Mouse (Mus musculus) forebrain, postnatal 0 days (tissue): ENCODE results near the gene Nt5dc1. TPM values are rescaled to one million over a fixed set of nuclear protein-coding genes. Genes with fewer than 3 reads are reported as not detected.
A peak's percentile ranks its signal among the peaks of the same experiment; 100 is the strongest.

Experiments used
- ATAC-seq: fragments of 200-750 bp; cut with Nextera tagmentation; 2 replicates; pipeline ENCODE4 v1.8.0; 2017; ENCODE audit warnings: mild to moderate bottlenecking, moderate library complexity
- DNase-seq: peaks from one replicate; pipeline ENCODE4 v3.0.0-alpha.2; 2015
- H3K27ac ChIP-seq: fragments of 300-500 bp; sonication (generic); 2 replicates; pipeline ENCODE4 v1.5.1; 2014; ENCODE audit warnings: low read depth, mild to moderate bottlenecking, antibody characterized with exemption, low read length, moderate library complexity, mixed read lengths
- H3K27me3 ChIP-seq: fragments of 300-500 bp; sonication (generic); 2 replicates; pipeline ENCODE4 v1.6.1; 2014; ENCODE audit warnings: mild to moderate bottlenecking, low read length, mixed read lengths; ENCODE audit not compliant: insufficient read depth
- H3K36me3 ChIP-seq: fragments of 300-500 bp; sonication (generic); 2 replicates; pipeline ENCODE4 v1.6.1; 2014; ENCODE audit warnings: mild to moderate bottlenecking, moderate library complexity; ENCODE audit not compliant: insufficient read depth
- H3K4me1 ChIP-seq: fragments of 300-500 bp; sonication (generic); 2 replicates; pipeline ENCODE4 v1.6.1; 2014; ENCODE audit warnings: antibody characterized with exemption; ENCODE audit not compliant: insufficient read depth
- H3K4me2 ChIP-seq: fragments of 300-500 bp; sonication (generic); 2 replicates; pipeline ENCODE4 v1.6.1; 2014; ENCODE audit warnings: low read depth, mild to moderate bottlenecking, moderate library complexity
- H3K4me3 ChIP-seq: fragments of 300-500 bp; sonication (generic); 2 replicates; pipeline ENCODE4 v1.5.1; 2014; ENCODE audit warnings: low read depth, low read length, mixed read lengths
- H3K9ac ChIP-seq: fragments of 300-500 bp; sonication (generic); 2 replicates; pipeline ENCODE4 v1.6.1; 2014; ENCODE audit warnings: mild to moderate bottlenecking
- H3K9me3 ChIP-seq: fragments of 300-500 bp; sonication (generic); 2 replicates; pipeline ENCODE4 v1.6.1; 2016; ENCODE audit warnings: low read length
- CTCF ChIP-seq: sonication (generic); IDR thresholded peaks from 2 replicates; pipeline ENCODE4 v1.5.1; 2016; ENCODE audit warnings: antibody characterized with exemption, control low read depth, low read depth
- WGBS: fragments of 180-500 bp; shearing (Covaris S2); extraction: QIAGEN DNeasy Blood & Tissue Kit; methylation state at CpG from one replicate; pipeline ENCODE4 v1.1.7; 2014; 5-methylcytosine and 5-hydroxymethylcytosine counted together
- polyA plus RNA-seq: library from polyadenylated mRNA; unstranded; fragments of >200 nt; fragmentation: Nextera tagmentation; extraction: Ambion mirVana; gene quantifications from 2 replicates; pipeline ENCODE4 v1.2.1, GENCODE M21; 2015
- total RNA-seq: library from RNA; depleted of rRNA; stranded (reverse); fragments of >200 nt; gene quantifications from 2 replicates; pipeline ENCODE4 v1.2.3, GENCODE M21; 2014

Nt5dc1 gene
- total and polyA plus RNA-seq, 2 experiments from 2014 or later, result 2.0 TPM

- H3K9me3 ChIP-seq, result no peaks in the 10 kb centered on the region
- H3K27ac ChIP-seq, result no peak overlapping the region
- WGBS, result 65% methylated on average over 4 of the region's 4 CpGs
- H3K4me3 ChIP-seq, result no peak overlapping the region
- TF ChIP-seq CTCF, result no peak
- DNase-seq (no peak), ATAC-seq (no peak)
- H3K27me3 ChIP-seq, result no peaks in the 10 kb centered on the region
- H3K4me2 ChIP-seq, result no peak overlapping the region
- no peaks in the 10 kb centered on the region for H3K4me1 ChIP-seq
- H3K36me3 ChIP-seq, result no peaks in the 10 kb centered on the region
- no peak overlapping the region for H3K9ac ChIP-seq
Observed at GRCm38 (mm10) chr10:34352166-34352565, 66.2 kb downstream of the Nt5dc1 start.

- no peak for ATAC-seq
- Histone ChIP-seq H3K27ac (no peak overlapping the region), H3K27me3 (no peaks in the 10 kb centered on the region), H3K4me3 (no peak overlapping the region), H3K9me3 (no peaks in the 10 kb centered on the region), H3K4me2 (no peak overlapping the region), H3K4me1 (no peaks in the 10 kb centered on the region), H3K9ac (no peak overlapping the region), H3K36me3 (no peaks in the 10 kb centered on the region)
- WGBS, result 88% methylated on average over 1 of the region's 1 CpGs
- no peak for DNase-seq
- no peak for TF ChIP-seq CTCF
Observed at GRCm38 (mm10) chr10:34341886-34342285, 76.5 kb downstream of the Nt5dc1 start.

- ATAC-seq (no peak), DNase-seq (no peak)
- TF ChIP-seq CTCF, result no peak
- Histone ChIP-seq H3K4me1 (no peaks in the 10 kb centered on the region), H3K9ac (no peak overlapping the region), H3K27me3 (no peaks in the 10 kb centered on the region), H3K36me3 (no peaks in the 10 kb centered on the region), H3K27ac (no peak overlapping the region), H3K4me3 (no peak overlapping the region), H3K9me3 (no peaks in the 10 kb centered on the region), H3K4me2 (no peak overlapping the region)
- 87% methylated on average over 6 of the region's 6 CpGs for WGBS
Observed at GRCm38 (mm10) chr10:34341014-34341413, 77.3 kb downstream of the Nt5dc1 start.

- H3K4me3 ChIP-seq, result no peak overlapping the region
- H3K4me2 ChIP-seq, result no peak overlapping the region
- no peaks in the 10 kb centered on the region for H3K36me3 ChIP-seq
- DNase-seq (peak; percentile 76), ATAC-seq (peak; percentile 93)
- H3K4me1 ChIP-seq, result no peaks in the 10 kb centered on the region
- H3K27ac ChIP-seq, result no peak overlapping the region
- H3K27me3 ChIP-seq, result no peaks in the 10 kb centered on the region
- H3K9me3 ChIP-seq, result no peaks in the 10 kb centered on the region
- peak; percentile 77 for TF ChIP-seq CTCF
- no peak overlapping the region for H3K9ac ChIP-seq
- WGBS, result 0% methylated on average over 2 of the region's 2 CpGs
Observed at GRCm38 (mm10) chr10:34328310-34328709, 90.0 kb downstream of the Nt5dc1 start.

- DNase-seq (no peak), ATAC-seq (no peak)
- 66% methylated on average over 5 of the region's 5 CpGs for WGBS
- no peak for TF ChIP-seq CTCF
- Histone ChIP-seq H3K9ac (no peak overlapping the region), H3K9me3 (no peaks in the 10 kb centered on the region), H3K4me2 (no peak overlapping the region), H3K27me3 (no peaks in the 10 kb centered on the region), H3K4me1 (no peaks in the 10 kb centered on the region), H3K27ac (no peak overlapping the region), H3K36me3 (no peaks in the 10 kb centered on the region), H3K4me3 (no peak overlapping the region)
Observed at GRCm38 (mm10) chr10:34327144-34327543, 91.2 kb downstream of the Nt5dc1 start.

- DNase-seq, result peak; percentile 73
- H3K9ac ChIP-seq, result no peak overlapping the region
- no peaks in the 10 kb centered on the region for H3K4me1 ChIP-seq
- 16% methylated on average over 4 of the region's 4 CpGs for WGBS
- no peaks in the 10 kb centered on the region for H3K9me3 ChIP-seq
- no peaks in the 10 kb centered on the region for H3K27me3 ChIP-seq
- H3K4me2 ChIP-seq, result no peak overlapping the region
- H3K4me3 ChIP-seq, result no peak overlapping the region
- no peak overlapping the region for H3K27ac ChIP-seq
- TF ChIP-seq CTCF, result peak; percentile 83
- no peaks in the 10 kb centered on the region for H3K36me3 ChIP-seq
- ATAC-seq, result no peak
Observed at GRCm38 (mm10) chr10:34326701-34327100, 91.7 kb downstream of the Nt5dc1 start.

- H3K36me3 ChIP-seq, result no peaks in the 10 kb centered on the region
- H3K4me3 ChIP-seq, result no peak overlapping the region
- no peak overlapping the region for H3K9ac ChIP-seq
- peaks cover 11% of the 10 kb centered on the region for H3K4me1 ChIP-seq
- H3K9me3 ChIP-seq, result no peaks in the 10 kb centered on the region
- TF ChIP-seq CTCF, result no peak
- no peak overlapping the region for H3K27ac ChIP-seq
- WGBS, result 88% methylated on average over 2 of the region's 2 CpGs
- no peaks in the 10 kb centered on the region for H3K27me3 ChIP-seq
- no peak for DNase-seq
- ATAC-seq, result no peak
- no peak overlapping the region for H3K4me2 ChIP-seq
Observed at GRCm38 (mm10) chr10:34320809-34321208, 97.5 kb downstream of the Nt5dc1 start.

GRCm38 (mm10) chr10:34317217-34317606 lies 101.1 kb downstream of the Nt5dc1 start:
- no peaks in the 10 kb centered on the region for H3K27me3 ChIP-seq
- H3K27ac ChIP-seq, result peak overlapping the region; percentile 71
- TF ChIP-seq CTCF, result no peak
- no peak for DNase-seq
- no peaks in the 10 kb centered on the region for H3K36me3 ChIP-seq
- no peak overlapping the region; the same call in 1 of the 2 replicates for H3K9ac ChIP-seq
- H3K9me3 ChIP-seq, result no peaks in the 10 kb centered on the region
- ATAC-seq, result no peak
- H3K4me3 ChIP-seq, result no peak overlapping the region; the same call in 1 of the 2 replicates
- 13% methylated on average over 2 of the region's 2 CpGs for WGBS
- H3K4me2 ChIP-seq, result peak overlapping the region; percentile 45
- H3K4me1 ChIP-seq, result peaks cover 11% of the 10 kb centered on the region
